Comparison of ENCODE assay signal across 8 mouse cellular contexts in genomic region chr8:104022691-104023509, GRCm38 (mm10).
DNase-seq lines count a peak whose midpoint lies in the region; ATAC-seq lines count a peak whose summit lies in the region.

No protein-coding gene starts in this region.

- ATAC-seq in frontal cortex, adult (ENCODE audit: low TSS enrichment) = peak; percentile 56

- intact Hi-C loops in heart, postnatal 25 days (cut with DNase I) = no loop called here

- DNase-seq in layer of hippocampus, adult 11-12 months (ENCODE audit: low spot score) = peak; percentile 46
- no peak for DNase-seq in layer of hippocampus, adult 9-10 months (ENCODE audit: low spot score)
- DNase-seq in heart, postnatal 25 days (ENCODE audit: low spot score) = peak; percentile 64
- DNase-seq in mesoderm, embryonic 11.5 days (ENCODE audit: low read depth, low spot score) = peak; percentile 75
- DNase-seq in kidney, adult 18-20 months = no peak
- no peak for DNase-seq in c-Kit-positive CD71-positive TER-119-positive erythroid progenitor cells, embryonic 14.5 days (ENCODE audit: low spot score)
- no peak for DNase-seq in MN1 (ENCODE audit: low spot score)

Comparison
In these comparisons a context has a peak if more than half of its experiments do, and no peak if none do; other contexts are left out.
1. DNase-seq: peak in layer of hippocampus, adult 11-12 months (single experiment), heart, postnatal 25 days (single experiment) and mesoderm, embryonic 11.5 days (single experiment); none in layer of hippocampus, adult 9-10 months (single experiment), kidney, adult 18-20 months (single experiment), c-Kit-positive CD71-positive TER-119-positive erythroid progenitor cells, embryonic 14.5 days (single experiment) and MN1 (single experiment).